Mouse (Mus musculus) gastrocnemius, postnatal 36 days (tissue): ENCODE data around the gene Ranbp3l. TPM values are rescaled to one million over a fixed set of nuclear protein-coding genes. Genes with fewer than 3 reads are reported as not detected.

Experiments
- DNase-seq, 2 experiments: peaks; one replicate each; pipeline ENCODE4 v3.0.0; 2022
- intact Hi-C: fragments of 180-260 bp; cut with DNase I; formaldehyde crosslinking; loops from one replicate; pipeline ENCODE4 v1.15.1; 2025
- total RNA-seq, 2 experiments: library from RNA; stranded (reverse); gene quantifications; 2 replicates each; pipeline ENCODE4 v1.2.3; 2021

Gene Ranbp3l
- total RNA-seq, 2 experiments from 2014 or later: 0.08 to 0.17 TPM

GRCm38 (mm10) chr15:9090662-9091061, 122.9 kb downstream of the Ranbp3l start:
- no peak for DNase-seq
- intact Hi-C loops: no loop called here

- intact Hi-C loops: no loop called here
- no peak for DNase-seq
These were observed 126.0 kb downstream of the Ranbp3l start for GRCm38 (mm10) chr15:9093598-9094365.

GRCm38 (mm10) chr15:9094366-9094750, 126.6 kb downstream of the Ranbp3l start:
- intact Hi-C loops: no loop called here
- no peak for DNase-seq

GRCm38 (mm10) chr15:9096865-9097264, 129.1 kb downstream of the Ranbp3l start:
- DNase-seq: no peak
- intact Hi-C loops: no loop called here

GRCm38 (mm10) chr15:9100446-9101077, 132.8 kb downstream of the Ranbp3l start:
- no peak for DNase-seq
- intact Hi-C loops: no loop called here

GRCm38 (mm10) chr15:9106303-9107074, 138.7 kb downstream of the Ranbp3l start:
- intact Hi-C loops: no loop called here
- no peak for DNase-seq

- no peak for DNase-seq
- intact Hi-C loops: no loop called here
These were observed 143.0 kb downstream of the Ranbp3l start for GRCm38 (mm10) chr15:9110526-9111347.

- intact Hi-C loops: no loop called here
- no peak for DNase-seq
These were observed 143.9 kb downstream of the Ranbp3l start for GRCm38 (mm10) chr15:9111648-9112047.

- no peak for DNase-seq
- intact Hi-C loops: no loop called here
These were observed 145.8 kb downstream of the Ranbp3l start for GRCm38 (mm10) chr15:9113556-9113955.

- DNase-seq: no peak
- intact Hi-C loops: no loop called here
These were observed 146.4 kb downstream of the Ranbp3l start for GRCm38 (mm10) chr15:9114131-9114530.

GRCm38 (mm10) chr15:9114599-9114998, 146.8 kb downstream of the Ranbp3l start:
- no peak for DNase-seq
- intact Hi-C loops: no loop called here

Other genes starting within 250 kb of the Ranbp3l start
- 10 to 100 TPM; 28.4 to 37.8 TPM for gene Nadk2, start 103.3 kb downstream of the Ranbp3l start, total RNA-seq
- 10 to 100 TPM; 13.8 TPM for gene Lmbrd2, start 172.6 kb downstream of the Ranbp3l start, total RNA-seq
- under 1 TPM; 0.77 to 0.99 TPM for gene Skp2, start 187.5 kb downstream of the Ranbp3l start, total RNA-seq